Mouse (Mus musculus) cerebellum, adult 2 months (tissue): ENCODE measurements around the gene Plekha6.

Source experiments
- CTCF ChIP-seq: fragments of 200-500 bp; IDR thresholded peaks from 2 replicates; pipeline ENCODE4 v1.5.1; 2011; ENCODE audit warnings: low read depth, mild to moderate bottlenecking, control low read depth, low read length, moderate library complexity, borderline replicate concordance; ENCODE audit not compliant: insufficient read depth
- POLR2A ChIP-seq: fragments of 200-500 bp; IDR thresholded peaks from 2 replicates; pipeline ENCODE4 v1.6.1; 2011; ENCODE audit warnings: low read length, control low read depth, borderline replicate concordance; ENCODE audit not compliant: insufficient read depth

DNA sequence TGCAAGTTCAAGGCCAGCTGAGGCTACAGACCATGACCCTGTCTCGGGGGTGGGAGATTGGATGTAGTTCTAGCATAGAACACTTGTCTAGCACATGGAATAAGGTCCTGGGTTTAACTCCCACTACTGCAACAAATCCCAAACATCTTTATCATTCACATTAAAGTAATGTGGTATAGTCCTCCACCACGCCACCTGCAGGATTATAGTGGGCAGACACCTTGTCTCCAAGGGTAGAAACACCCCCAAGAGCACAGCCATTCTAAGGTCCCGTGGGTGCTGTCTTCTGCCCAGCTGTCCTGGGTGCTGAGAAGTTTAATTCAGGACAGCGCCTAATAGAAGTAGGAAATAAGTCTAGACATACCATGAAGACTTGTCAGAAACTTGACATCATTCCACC, 152.6 kb downstream of the Plekha6 start:
- TF ChIP-seq CTCF (no peak), POLR2A (no peak)
